Mouse (Mus musculus) ES-E14 (cell line): ENCODE data around the gene Elfn2. TPM values are rescaled to one million over a fixed set of nuclear protein-coding genes. Genes with fewer than 3 reads are reported as not detected.

Experiments
- DNase-seq: peaks from one replicate; pipeline ENCODE4 v3.0.0-alpha.2; 2013; ENCODE audit warnings: low read depth, low spot score
- H3K27ac ChIP-seq: 2 replicates; pipeline ENCODE4 v1.5.1; 2012; ENCODE audit warnings: low read depth, mild to moderate bottlenecking, low read length, moderate library complexity, mixed read lengths; ENCODE audit not compliant: poor library complexity, insufficient read depth, severe bottlenecking
- H3K36me3 ChIP-seq: 2 replicates; pipeline ENCODE4 v1.6.1; 2012; ENCODE audit warnings: mild to moderate bottlenecking, low read length, moderate library complexity, mixed read lengths; ENCODE audit not compliant: control insufficient read depth, poor library complexity, insufficient read depth, severe bottlenecking
- H3K4me1 ChIP-seq, 2 experiments: fragments of 150-350 bp in 1 of 2; sonication (generic) in 1 of 2; 2 replicates each; pipeline ENCODE4 v1.6.1; 2012; ENCODE audit warnings: low read length in 2 of 2, mild to moderate bottlenecking in 1 of 2, mixed read lengths in 1 of 2; ENCODE audit not compliant: control insufficient read depth in 2 of 2, insufficient read depth in 2 of 2, poor library complexity in 1 of 2
- H3K4me3 ChIP-seq, 2 experiments: fragments of 150-350 bp in 1 of 2; sonication (generic) in 1 of 2; 2 replicates each; pipeline ENCODE4 v1.5.1; 2012; ENCODE audit warnings: low read length in 2 of 2, low read depth in 1 of 2, mild to moderate bottlenecking in 1 of 2, mixed read lengths in 1 of 2; ENCODE audit not compliant: insufficient read depth in 1 of 2, poor library complexity in 1 of 2, severe bottlenecking in 1 of 2
- H3K9ac ChIP-seq: 2 replicates; pipeline ENCODE4 v1.6.1; 2012; ENCODE audit warnings: low read depth, mild to moderate bottlenecking, low read length, mixed read lengths; ENCODE audit not compliant: poor library complexity, insufficient read depth, severe bottlenecking
- H3K9me3 ChIP-seq: fragments of 150-350 bp; sonication (generic); 2 replicates; pipeline ENCODE4 v1.6.1; 2012; ENCODE audit warnings: low read depth, mild to moderate bottlenecking, low read length; ENCODE audit not compliant: control insufficient read depth, insufficient read depth
- CHD2 ChIP-seq: IDR thresholded peaks from 2 replicates; pipeline ENCODE4 v1.6.1; 2014; ENCODE audit warnings: mild to moderate bottlenecking, low read depth, low read length, inconsistent platforms
- HCFC1 ChIP-seq: IDR thresholded peaks from 2 replicates; pipeline ENCODE4 v1.6.1; 2012; ENCODE audit warnings: low read length, inconsistent platforms, borderline replicate concordance; ENCODE audit not compliant: insufficient read depth
- MAFK ChIP-seq: IDR thresholded peaks from 2 replicates; pipeline ENCODE4 v1.6.1; 2014; ENCODE audit warnings: mild to moderate bottlenecking, low read depth, low read length, inconsistent platforms; ENCODE audit not compliant: insufficient read depth
- ZC3H11A ChIP-seq: IDR thresholded peaks from 2 replicates; pipeline ENCODE4 v1.6.1; 2012; ENCODE audit warnings: low read depth, mild to moderate bottlenecking, inconsistent platforms, low read length, borderline replicate concordance
- ZNF384 ChIP-seq: IDR thresholded peaks from 2 replicates; pipeline ENCODE4 v1.6.1; 2012; ENCODE audit warnings: low read depth, low read length, inconsistent platforms
- in situ Hi-C, 2 experiments: fragments of 600-800 bp; cut with MboI; formaldehyde crosslinking; loops; one replicate each; pipeline ENCODE4 v1.15.1; 2025; ENCODE audit warnings: low sequenced_read_pairs in 2 of 2, inconsistent platforms in 1 of 2; ENCODE audit not compliant: unreplicated experiment in 2 of 2
- total RNA-seq: library from RNA; depleted of rRNA; stranded (reverse); fragments of 300-350 nt; gene quantifications from 2 replicates; pipeline ENCODE4 v1.2.3, GENCODE M21; 2012; rRNA removed

Gene Elfn2
- total RNA-seq, 1 experiment, result 0.09 TPM

GRCm38 (mm10) chr15:78624431-78624950 is 94.1 kb downstream of the Elfn2 start:
- no peaks in the 10 kb centered on the region for H3K36me3 ChIP-seq
- H3K4me1 ChIP-seq, result peaks cover 0 to 3% of the 10 kb centered on the region in 2 experiments; a peak in 1 of 4 replicates
- no peak overlapping the region for H3K9ac ChIP-seq
- DNase-seq, result no peak
- H3K9me3 ChIP-seq, result no peaks in the 10 kb centered on the region
- in situ Hi-C loops, result loop anchor here (5.0 to 10.0 kb wide), 2 partner anchors 113 to 120 kb away; no protein-coding TSS in a partner anchor
- H3K4me3 ChIP-seq, result no peak overlapping the region
- TF ChIP-seq MAFK (no peak), HCFC1 (no peak), CHD2 (no peak), ZC3H11A (no peak), ZNF384 (no peak)
- no peak overlapping the region for H3K27ac ChIP-seq

DNA sequence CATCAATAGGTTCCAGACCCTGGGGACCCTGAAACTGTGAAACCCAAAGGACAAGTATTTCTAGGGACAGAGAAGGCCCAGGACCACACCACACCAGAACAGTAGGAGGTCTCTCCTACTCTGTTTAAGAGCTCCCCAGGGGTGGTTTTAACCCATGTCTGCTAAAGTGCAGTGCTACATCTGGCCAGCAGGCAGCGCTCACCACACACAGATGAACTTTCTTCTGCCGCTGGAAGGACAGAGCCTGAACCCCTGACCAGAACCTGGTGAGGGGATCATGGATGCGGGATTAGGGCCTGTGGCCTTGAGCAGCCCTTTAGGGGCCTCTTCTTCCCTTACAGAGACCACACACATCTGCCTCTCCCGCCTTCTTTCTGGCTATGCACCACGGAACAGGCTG is 95.1 kb downstream of the Elfn2 start:
- no peak for TF ChIP-seq CHD2
- peak; percentile 87 for TF ChIP-seq ZC3H11A
- TF ChIP-seq HCFC1, result no peak
- peak; percentile 55 for DNase-seq
- H3K4me3 ChIP-seq, result no peak overlapping the region
- H3K9ac ChIP-seq, result no peak overlapping the region
- H3K36me3 ChIP-seq, result no peaks in the 10 kb centered on the region
- in situ Hi-C loops, result loop anchor here (5.0 to 10.0 kb wide), 2 partner anchors 114 to 121 kb away; no protein-coding TSS in a partner anchor
- no peak overlapping the region for H3K27ac ChIP-seq
- H3K4me1 ChIP-seq, result peaks cover 0 to 3% of the 10 kb centered on the region in 2 experiments; a peak in 1 of 4 replicates
- no peaks in the 10 kb centered on the region for H3K9me3 ChIP-seq

Other genes starting within 250 kb of the Elfn2 start
- gene Il2rb, start 223.5 kb downstream of the Elfn2 start, total RNA-seq, result 0.62 TPM in 1 of 2 replicates, not detected in the other
- gene C1qtnf6, start 187.4 kb downstream of the Elfn2 start, total RNA-seq, result 1.1 and 1.8 TPM in 2 replicates
- 0.11 and 0.18 TPM in 2 replicates for gene Sstr3, start 174.1 kb downstream of the Elfn2 start, total RNA-seq
- 2.6 and 2.9 TPM in 2 replicates for gene Rac2, start 146.0 kb downstream of the Elfn2 start, total RNA-seq
- gene Cyth4, start 121.7 kb downstream of the Elfn2 start, total RNA-seq, result 2.3 and 2.7 TPM in 2 replicates
- gene Mfng, start 54.7 kb upstream of the Elfn2 start, total RNA-seq, result 7.3 and 11.7 TPM in 2 replicates
- 3.8 and 5.0 TPM in 2 replicates for gene Card10, start 84.3 kb upstream of the Elfn2 start, total RNA-seq
- gene Cdc42ep1, start 123.9 kb upstream of the Elfn2 start, total RNA-seq, result 4.7 and 8.3 TPM in 2 replicates
- 4.2 TPM in 1 of 2 replicates, not detected in the other for gene Lgals2, start 136.8 kb upstream of the Elfn2 start, total RNA-seq
- 18.4 and 23.3 TPM in 2 replicates for gene Gga1, start 158.4 kb upstream of the Elfn2 start, total RNA-seq
- 0.11 TPM in 1 of 2 replicates, not detected in the other for gene Gm49510, start 180.9 kb upstream of the Elfn2 start, total RNA-seq
- gene Sh3bp1, start 181.0 kb upstream of the Elfn2 start, total RNA-seq, result 10.5 and 17.3 TPM in 2 replicates
- 15.8 and 19.7 TPM in 2 replicates for gene Pdxp, start 195.1 kb upstream of the Elfn2 start, total RNA-seq
- 541 and 1,081 TPM in 2 replicates for gene Lgals1, start 208.0 kb upstream of the Elfn2 start, total RNA-seq
- gene Nol12, start 216.2 kb upstream of the Elfn2 start, total RNA-seq, result 26.1 and 26.6 TPM in 2 replicates
- 30.6 and 33.8 TPM in 2 replicates for gene Triobp, start 229.0 kb upstream of the Elfn2 start, total RNA-seq